Mouse (Mus musculus) intestine, embryonic 14.5 days (tissue): ENCODE data around the gene Pde7b. TPM values are rescaled to one million over a fixed set of nuclear protein-coding genes. Genes with fewer than 3 reads are reported as not detected.
A peak's percentile ranks its signal among the peaks of the same experiment; 100 is the strongest.

ENCODE experiments used
- ATAC-seq: fragments of 200-750 bp; cut with Nextera tagmentation; replicated peaks from 2 replicates; pipeline ENCODE4 v1.8.0; 2017; ENCODE audit warnings: low read depth, moderate number of reproducible peaks, moderate TSS enrichment, moderate library complexity; ENCODE audit not compliant: low FRiP score, low TSS enrichment
- DNase-seq: peaks from one replicate; pipeline ENCODE4 v3.0.0-alpha.2; 2018; ENCODE audit warnings: low spot score
- H3K27ac ChIP-seq: fragments of 300-500 bp; sonication (generic); 2 replicates; pipeline ENCODE4 v1.5.1; 2014; ENCODE audit warnings: low read depth, mild to moderate bottlenecking, control low read depth
- H3K27me3 ChIP-seq: fragments of 300-500 bp; sonication (generic); replicated peaks from 2 replicates; pipeline ENCODE4 v1.6.1; 2014; ENCODE audit warnings: low read length, control low read depth; ENCODE audit not compliant: control insufficient read depth, insufficient read depth
- H3K36me3 ChIP-seq: fragments of 300-500 bp; sonication (generic); 2 replicates; pipeline ENCODE4 v1.6.1; 2014; ENCODE audit warnings: low read length, control low read depth; ENCODE audit not compliant: control insufficient read depth, insufficient read depth
- H3K4me1 ChIP-seq: fragments of 300-500 bp; sonication (generic); replicated peaks from 2 replicates; pipeline ENCODE4 v1.6.1; 2014; ENCODE audit warnings: low read length, control low read depth, mixed read lengths; ENCODE audit not compliant: control insufficient read depth, insufficient read depth
- H3K4me2 ChIP-seq: fragments of 300-500 bp; sonication (generic); 2 replicates; pipeline ENCODE4 v1.6.1; 2014; ENCODE audit warnings: low read length
- H3K4me3 ChIP-seq: fragments of 300-500 bp; sonication (generic); 2 replicates; pipeline ENCODE4 v1.5.1; 2014; ENCODE audit warnings: low read depth, low read length, control low read depth, mixed read lengths
- H3K9ac ChIP-seq: fragments of 300-500 bp; sonication (generic); 2 replicates; pipeline ENCODE4 v1.6.1; 2014; ENCODE audit warnings: mild to moderate bottlenecking, low read length
- H3K9me3 ChIP-seq: fragments of 300-500 bp; sonication (generic); 2 replicates; pipeline ENCODE4 v1.6.1; 2016; ENCODE audit warnings: low read length, control low read depth; ENCODE audit not compliant: control insufficient read depth
- WGBS: fragments of 180-500 bp; shearing (Covaris S2); extraction: QIAGEN DNeasy Blood & Tissue Kit; methylation state at CpG from one replicate; pipeline ENCODE4 v1.1.7; 2014; 5-methylcytosine and 5-hydroxymethylcytosine counted together
- polyA plus RNA-seq: library from polyadenylated mRNA; unstranded; fragments of >200 nt; fragmentation: Nextera tagmentation; extraction: Ambion mirVana; gene quantifications from 2 replicates; pipeline ENCODE4 v1.2.1, GENCODE M21; 2014

Pde7b gene
- polyA plus RNA-seq, 1 experiment from 2014 or later = 2.8 TPM

DNA sequence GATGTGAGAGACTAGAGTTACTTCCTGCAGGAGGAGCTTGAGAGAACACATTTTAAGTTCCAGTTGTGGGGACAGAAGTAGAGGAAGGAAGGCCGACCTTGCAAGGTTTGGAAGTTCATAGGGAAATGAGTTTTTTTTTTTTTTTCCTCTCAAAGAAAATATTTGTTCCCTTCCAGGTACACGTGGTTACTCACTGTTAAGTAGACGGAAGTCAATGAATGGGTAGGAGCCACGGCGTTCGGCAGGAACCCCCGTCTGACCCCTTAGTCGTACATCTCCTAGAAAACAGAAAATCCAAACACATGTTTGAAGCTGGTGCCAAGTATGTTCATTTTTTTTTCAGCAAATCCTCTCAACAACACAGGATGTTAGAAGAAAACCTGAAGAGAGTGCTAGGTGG is 245.4 kb downstream of the Pde7b start:
- 52% methylated on average over 8 of the region's 8 CpGs for WGBS
- H3K36me3 ChIP-seq = no peaks in the 10 kb centered on the region
- ATAC-seq = no peak
- DNase-seq = no peak
- H3K4me3 ChIP-seq = no peak overlapping the region
- H3K9me3 ChIP-seq = no peaks in the 10 kb centered on the region
- H3K4me2 ChIP-seq = no peak overlapping the region
- no peaks in the 10 kb centered on the region for H3K27me3 ChIP-seq
- no peak overlapping the region for H3K27ac ChIP-seq
- peaks cover 13% of the 10 kb centered on the region; the same call in 1 of the 2 replicates for H3K4me1 ChIP-seq
- H3K9ac ChIP-seq = no peak overlapping the region

DNA sequence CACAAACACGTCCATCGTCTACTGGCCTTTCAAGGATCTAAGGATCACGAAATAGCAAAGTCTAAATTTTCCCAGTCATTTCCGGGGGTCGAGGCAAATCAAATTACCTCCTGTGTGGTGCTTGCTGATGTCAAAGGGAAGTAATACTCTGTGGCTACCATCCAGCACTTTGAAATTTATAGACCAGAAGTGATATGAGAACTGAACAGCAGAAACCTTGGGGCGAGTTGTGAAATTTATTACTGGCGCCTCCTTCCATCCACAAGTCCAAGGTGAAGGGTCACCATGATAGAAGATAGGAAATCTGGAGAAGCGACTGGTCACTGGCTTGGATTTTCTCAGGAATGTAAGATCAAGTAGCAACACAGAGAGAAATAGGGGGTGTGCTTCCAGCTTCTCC is 246.4 kb downstream of the Pde7b start:
- ATAC-seq = no peak

DNA sequence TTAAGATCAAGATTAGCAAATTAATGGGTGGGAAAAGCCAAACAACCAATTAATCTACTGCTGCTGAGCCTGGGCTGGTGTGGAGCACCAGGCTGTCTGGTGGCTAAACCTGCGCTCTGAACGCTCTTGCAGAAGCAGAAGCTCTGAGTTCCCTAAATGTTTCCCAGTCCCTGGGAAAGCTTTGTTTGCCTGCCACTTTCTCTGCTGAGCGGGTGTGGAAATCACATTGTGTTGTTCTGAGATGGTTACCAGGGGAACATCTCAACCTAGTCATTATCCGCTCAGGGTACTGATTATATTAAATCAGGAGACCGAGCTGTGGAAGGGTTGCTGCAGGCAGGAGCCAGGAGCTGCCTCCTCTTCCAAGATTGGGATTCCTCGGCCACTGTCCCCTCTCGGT is 250.0 kb downstream of the Pde7b start:
- ATAC-seq (no peak), DNase-seq (no peak)
- peaks cover 14% of the 10 kb centered on the region; the same call in 1 of the 2 replicates for H3K4me1 ChIP-seq
- H3K9me3 ChIP-seq = no peaks in the 10 kb centered on the region
- 60% methylated on average over 7 of the region's 7 CpGs for WGBS
- H3K36me3 ChIP-seq = no peaks in the 10 kb centered on the region
- H3K4me3 ChIP-seq = no peak overlapping the region
- H3K27me3 ChIP-seq = no peaks in the 10 kb centered on the region
- H3K9ac ChIP-seq = no peak overlapping the region
- H3K27ac ChIP-seq = no peak overlapping the region
- no peak overlapping the region for H3K4me2 ChIP-seq

More for the DNA sequence above, 246.4 kb downstream of the Pde7b start:
- Histone ChIP-seq H3K27me3 (no peaks in the 10 kb centered on the region), H3K9ac (no peak overlapping the region), H3K4me1 (peaks cover 14% of the 10 kb centered on the region; the same call in 1 of the 2 replicates), H3K36me3 (no peaks in the 10 kb centered on the region), H3K9me3 (no peaks in the 10 kb centered on the region), H3K27ac (no peak overlapping the region), H3K4me3 (no peak overlapping the region), H3K4me2 (no peak overlapping the region)
- no peak for DNase-seq
- WGBS = 54% methylated on average over 8 of the region's 8 CpGs

DNA sequence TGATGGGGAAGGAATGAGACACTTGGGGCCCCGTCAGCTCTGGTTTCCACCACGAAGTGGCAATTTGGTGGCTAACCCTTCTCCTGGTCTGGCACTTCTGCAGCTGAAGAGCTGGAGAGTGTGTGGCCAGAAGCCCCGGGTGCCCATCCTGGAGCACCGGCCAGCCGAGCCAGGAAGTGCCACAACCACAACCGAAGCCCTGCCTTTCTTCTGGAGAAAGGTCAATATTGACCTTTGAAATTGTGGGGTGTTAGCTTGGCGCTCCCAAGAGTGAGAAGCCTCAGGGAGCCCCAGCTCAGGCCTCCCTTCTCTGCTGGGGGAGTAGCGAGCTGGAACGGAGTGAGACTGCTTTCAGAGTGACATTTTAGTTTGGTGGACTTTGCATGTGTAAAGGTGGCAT is 250.8 kb downstream of the Pde7b start:
- H3K36me3 ChIP-seq = no peaks in the 10 kb centered on the region
- no peak overlapping the region for H3K4me2 ChIP-seq
- H3K4me1 ChIP-seq = peaks cover 14% of the 10 kb centered on the region; the same call in 1 of the 2 replicates
- 80% methylated on average over 9 of the region's 9 CpGs for WGBS
- no peaks in the 10 kb centered on the region for H3K27me3 ChIP-seq
- no peak overlapping the region for H3K27ac ChIP-seq
- H3K9ac ChIP-seq = no peak overlapping the region
- no peaks in the 10 kb centered on the region for H3K9me3 ChIP-seq
- ATAC-seq (no peak), DNase-seq (no peak)
- no peak overlapping the region for H3K4me3 ChIP-seq

DNA sequence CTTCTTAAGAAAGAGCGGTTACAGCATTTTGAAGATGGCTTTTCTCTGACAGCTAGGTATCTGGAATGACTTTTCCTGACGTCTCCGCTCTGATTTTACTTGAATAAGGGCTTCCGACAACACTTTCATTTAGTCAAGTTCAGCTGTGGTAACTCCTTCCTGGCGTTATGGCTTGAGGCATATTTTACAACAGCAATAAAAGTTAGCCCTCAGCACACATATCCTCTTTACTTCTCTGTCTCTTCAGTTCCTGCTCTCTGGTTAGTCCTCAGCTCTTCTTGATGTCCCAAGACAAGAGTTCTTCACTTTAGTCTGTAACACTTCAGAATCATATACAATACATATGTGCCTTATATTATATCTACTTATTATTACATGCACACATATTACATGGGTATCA is 251.4 kb downstream of the Pde7b start:
- DNase-seq (no peak), ATAC-seq (no peak)
- Histone ChIP-seq H3K4me1 (peaks cover 10% of the 10 kb centered on the region; the same call in 1 of the 2 replicates), H3K27me3 (no peaks in the 10 kb centered on the region), H3K27ac (no peak overlapping the region), H3K9ac (no peak overlapping the region), H3K36me3 (no peaks in the 10 kb centered on the region), H3K4me3 (no peak overlapping the region), H3K4me2 (no peak overlapping the region), H3K9me3 (no peaks in the 10 kb centered on the region)
- WGBS = 75% methylated on average over 5 of the region's 5 CpGs

DNA sequence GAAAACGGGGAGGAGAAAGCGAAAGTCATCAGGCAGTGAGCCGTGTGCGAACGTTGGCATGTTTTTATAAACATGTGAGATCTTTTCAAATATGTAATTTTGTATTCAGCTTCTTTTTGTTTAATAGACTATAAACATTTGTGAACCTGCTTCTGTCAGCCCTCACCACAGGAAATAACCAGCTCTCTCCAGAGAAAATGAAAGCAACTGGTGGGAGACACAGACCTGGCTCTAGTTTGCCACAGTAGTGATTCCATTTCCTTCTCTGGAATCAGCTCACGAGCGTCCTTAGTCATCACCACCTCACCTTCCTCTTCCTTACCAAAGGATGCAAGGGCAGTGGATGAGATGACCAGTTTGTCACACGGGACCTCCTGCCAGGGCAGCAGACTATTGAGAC is 252.9 kb downstream of the Pde7b start:
- ATAC-seq (no peak), DNase-seq (no peak)
- Histone ChIP-seq H3K4me3 (peak overlapping the region; percentile 10; the same call in 1 of the 2 replicates), H3K4me1 (peaks cover 11% of the 10 kb centered on the region), H3K27ac (no peak overlapping the region), H3K36me3 (no peaks in the 10 kb centered on the region), H3K27me3 (no peaks in the 10 kb centered on the region), H3K9ac (no peak overlapping the region), H3K4me2 (peak overlapping the region; percentile 2; the same call in 1 of the 2 replicates), H3K9me3 (no peaks in the 10 kb centered on the region)
- WGBS = 47% methylated on average over 8 of the region's 8 CpGs

DNA sequence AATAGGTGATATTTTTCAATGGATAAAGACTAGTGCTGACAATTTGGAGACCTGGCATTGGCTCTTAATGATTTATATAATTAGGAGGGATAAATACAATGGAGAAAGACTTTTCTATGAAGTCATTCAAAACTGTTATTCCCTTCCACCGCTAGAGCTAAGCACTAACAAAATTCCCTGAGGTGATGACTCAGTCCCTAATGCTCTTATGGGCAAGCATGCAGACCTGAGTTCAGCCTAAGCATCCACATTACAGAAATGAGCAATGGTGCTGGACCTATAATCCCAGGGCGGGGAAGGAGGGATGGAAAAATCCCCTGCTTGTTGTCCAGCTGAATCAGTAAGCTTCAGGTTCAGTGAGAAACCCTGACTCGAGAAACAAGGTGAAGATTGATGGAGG is 260.2 kb downstream of the Pde7b start:
- no peak overlapping the region for H3K27ac ChIP-seq
- no peak for DNase-seq
- no peaks in the 10 kb centered on the region for H3K27me3 ChIP-seq
- no peak overlapping the region for H3K4me2 ChIP-seq
- H3K4me1 ChIP-seq = peaks cover 4% of the 10 kb centered on the region
- H3K9ac ChIP-seq = no peak overlapping the region
- 74% methylated on average over 3 of the region's 3 CpGs for WGBS
- H3K4me3 ChIP-seq = no peak overlapping the region
- H3K9me3 ChIP-seq = no peaks in the 10 kb centered on the region
- no peak for ATAC-seq
- H3K36me3 ChIP-seq = no peaks in the 10 kb centered on the region

DNA sequence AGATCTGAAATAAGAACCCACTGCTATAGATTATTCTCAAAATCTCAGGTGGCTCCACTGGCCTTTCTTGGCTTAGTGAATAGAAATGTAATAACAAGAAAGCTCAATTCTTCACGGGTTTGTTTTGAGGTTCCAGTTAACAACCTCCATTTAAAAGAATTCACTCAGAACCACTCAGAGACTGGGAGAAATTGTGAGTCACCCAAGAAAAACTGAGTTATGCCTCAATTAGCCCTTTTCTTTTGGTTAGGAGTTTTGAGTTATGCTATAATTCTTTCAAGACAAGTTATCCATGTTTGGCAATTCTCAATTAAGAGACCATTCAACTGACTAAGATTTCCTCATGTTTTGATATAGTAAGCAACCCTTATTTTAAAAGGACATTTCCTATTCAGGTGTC is 260.9 kb downstream of the Pde7b start:
- no peaks in the 10 kb centered on the region for H3K9me3 ChIP-seq
- WGBS = 83% methylated on average over 1 of the region's 1 CpGs
- H3K9ac ChIP-seq = no peak overlapping the region
- no peak overlapping the region for H3K27ac ChIP-seq
- no peaks in the 10 kb centered on the region for H3K36me3 ChIP-seq
- H3K27me3 ChIP-seq = no peaks in the 10 kb centered on the region
- no peak for ATAC-seq
- peaks cover 4% of the 10 kb centered on the region for H3K4me1 ChIP-seq
- H3K4me2 ChIP-seq = no peak overlapping the region
- DNase-seq = no peak
- no peak overlapping the region for H3K4me3 ChIP-seq

DNA sequence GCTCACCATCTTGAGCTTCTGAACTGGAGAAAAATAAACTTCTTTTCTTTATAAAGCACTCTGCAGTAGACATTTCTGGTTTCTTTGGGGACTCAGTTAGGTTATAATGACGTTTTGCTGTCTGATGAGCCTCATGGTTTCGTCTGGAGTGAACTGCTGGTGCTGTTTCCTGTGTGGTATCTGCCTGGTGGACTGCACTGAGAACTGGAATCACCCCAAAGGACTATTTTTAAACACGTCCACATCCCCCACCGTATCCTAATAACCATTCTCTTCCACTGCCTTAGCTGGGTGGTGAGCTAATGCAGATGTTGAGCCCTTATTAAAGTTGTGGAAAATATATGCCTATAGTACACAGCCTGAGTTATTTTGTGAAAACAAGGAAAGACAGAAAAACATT is 262.3 kb downstream of the Pde7b start:
- H3K4me1 ChIP-seq = peaks cover 4% of the 10 kb centered on the region
- ATAC-seq (no peak), DNase-seq (no peak)
- H3K4me2 ChIP-seq = no peak overlapping the region
- no peak overlapping the region for H3K9ac ChIP-seq
- no peaks in the 10 kb centered on the region for H3K9me3 ChIP-seq
- no peak overlapping the region for H3K4me3 ChIP-seq
- no peaks in the 10 kb centered on the region for H3K27me3 ChIP-seq
- no peak overlapping the region for H3K27ac ChIP-seq
- 61% methylated on average over 4 of the region's 4 CpGs for WGBS
- no peaks in the 10 kb centered on the region for H3K36me3 ChIP-seq
